Mouse (Mus musculus) T-helper 17 cell (primary cell): ENCODE results near the gene Ndufv1.
"Not testable (repeated sequence)": the region's sequence is repeated elsewhere in the genome, so short reads cannot be mapped to it uniquely, and the experiment has no call there.

Experiments
- in situ Hi-C, 2 experiments: fragments of 300-600 bp; cut with MboI, MseI; formaldehyde crosslinking; loops; 1 replicate in 1 of 2; 2 replicates in 1 of 2; pipeline ENCODE4 v1.15.1; 2025; ENCODE audit warnings: high pct_unique_total_duplicates in 2 of 2

Ndufv1 gene

GRCm38 (mm10) chr19:4045966-4046865 is 33.6 kb upstream of the Ndufv1 start, which contains the start of gene Gstp2:
Gstp2 (minus strand) TSS chr19:4046023.
- in situ Hi-C loops: no loop called here

- in situ Hi-C loops: loop anchor here in 1 of 2 experiments (5.0 kb wide), 1 partner anchor 52 kb away; the partner anchor contains the start of gene Tbx10
Measured at GRCm38 (mm10) chr19:4044109-4044508, 31.5 kb upstream of the Ndufv1 start.

GRCm38 (mm10) chr19:4042124-4042523 is 29.5 kb upstream of the Ndufv1 start:
- in situ Hi-C loops: loop anchor here in 1 of 2 experiments (5.0 kb wide), 1 partner anchor 50 kb away; the partner anchor contains the start of gene Tbx10

DNA sequence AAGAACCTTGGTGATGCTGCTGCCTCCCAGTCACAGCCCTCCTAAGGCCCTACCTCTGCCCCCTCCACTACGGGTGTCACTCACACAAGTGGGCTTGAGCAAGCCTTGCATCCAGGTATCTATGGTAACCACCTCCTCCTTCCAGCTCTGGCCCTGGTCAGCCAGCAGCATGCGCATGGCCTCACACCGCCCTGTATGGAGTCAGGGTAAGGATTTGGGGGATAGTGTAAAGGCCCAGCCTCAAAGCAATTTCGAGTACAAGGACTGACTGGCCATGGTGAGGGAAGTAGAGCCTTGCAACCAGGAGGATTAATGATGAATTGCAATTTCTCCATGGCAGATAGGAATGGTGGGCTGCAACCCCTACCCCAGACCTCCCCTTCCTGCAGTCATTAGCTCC is 28.9 kb upstream of the Ndufv1 start:
- in situ Hi-C loops: loop anchor here in 1 of 2 experiments (5.0 kb wide), 1 partner anchor 49 kb away; the partner anchor contains the start of gene Tbx10

DNA sequence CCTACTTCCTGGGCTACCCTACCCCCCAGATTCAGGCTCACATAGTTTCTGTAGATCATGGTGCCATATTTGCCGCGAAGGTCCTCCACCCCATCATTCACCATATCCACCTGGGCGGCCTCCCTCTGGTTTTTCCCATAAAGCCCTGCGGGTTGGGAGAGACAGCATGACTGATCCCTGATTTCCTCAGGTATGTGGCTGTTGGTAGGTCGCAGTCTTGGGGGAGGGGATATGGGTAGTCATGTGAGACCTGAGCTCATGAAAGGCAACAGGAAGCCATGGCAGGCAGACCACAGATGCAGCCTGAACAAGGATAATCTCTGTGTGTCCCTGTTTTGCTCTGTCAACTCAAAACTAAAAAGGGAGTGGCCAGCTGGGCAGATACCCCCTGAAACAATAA is 28.3 kb upstream of the Ndufv1 start:
- in situ Hi-C loops: loop anchor here in 1 of 2 experiments (5.0 kb wide), 1 partner anchor 49 kb away; the partner anchor contains the start of gene Tbx10

- in situ Hi-C loops: no loop called here
Measured at GRCm38 (mm10) chr19:4037788-4038232, 25.2 kb upstream of the Ndufv1 start, which contains the start of gene Gstp1. Gstp1 (minus strand) TSS chr19:4037985.

GRCm38 (mm10) chr19:4037154-4037787 is 24.7 kb upstream of the Ndufv1 start:
- in situ Hi-C loops: not testable (repeated sequence)

DNA sequence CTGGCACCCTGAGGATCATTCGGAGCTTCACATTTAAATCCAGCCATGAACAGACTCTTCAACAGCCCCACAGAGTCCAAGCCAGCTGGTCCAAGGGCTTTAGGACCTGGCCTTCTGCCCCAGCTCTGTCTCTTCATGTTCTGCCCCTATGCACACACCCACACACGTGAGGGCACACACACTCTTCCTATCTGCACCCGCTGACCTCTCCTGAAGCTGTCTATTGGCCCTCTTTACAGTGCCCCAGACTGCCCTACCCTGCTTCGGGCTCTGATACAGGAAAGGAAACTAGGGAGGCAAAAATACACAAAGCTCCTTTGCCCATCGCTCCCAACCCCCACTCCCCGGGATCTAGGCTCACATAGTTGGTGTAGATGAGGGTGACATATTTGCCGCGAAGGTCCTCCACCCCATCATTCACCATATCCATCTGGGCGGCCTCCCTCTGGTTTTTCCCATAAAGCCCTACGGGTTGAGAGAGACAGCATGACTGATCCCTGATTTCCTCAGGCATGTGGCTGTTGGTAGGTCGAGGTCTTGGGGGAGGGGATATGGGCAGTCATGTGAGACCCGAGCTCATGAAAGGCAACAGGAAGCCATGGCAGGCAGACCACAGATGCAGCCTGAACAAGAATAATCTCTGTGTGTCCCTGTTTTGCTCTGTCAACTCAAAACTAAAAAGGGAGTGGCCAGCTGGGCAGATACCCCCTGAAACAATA is 23.9 kb upstream of the Ndufv1 start:
- in situ Hi-C loops: no loop called here

- in situ Hi-C loops: no loop called here
Measured at GRCm38 (mm10) chr19:4033742-4034141, 21.1 kb upstream of the Ndufv1 start.

DNA sequence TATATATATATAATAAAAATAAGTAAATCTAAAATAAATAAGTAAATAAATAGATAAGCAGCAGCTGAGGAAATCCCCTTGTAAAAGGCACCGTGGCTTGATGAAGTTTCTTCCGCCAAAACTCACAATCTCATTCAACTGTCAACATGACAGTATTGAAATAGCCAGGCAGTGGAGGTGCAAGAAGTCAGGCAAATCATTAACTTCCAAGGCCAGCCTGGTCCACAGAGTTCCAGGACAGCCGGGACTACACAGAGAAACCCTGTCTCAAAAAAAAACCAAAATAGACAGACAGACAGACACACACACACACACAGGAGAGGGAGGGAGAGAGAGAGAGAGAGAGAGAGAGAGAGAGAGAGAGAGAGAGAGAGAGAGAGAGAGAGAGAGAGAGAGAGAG is 20.7 kb upstream of the Ndufv1 start:
- in situ Hi-C loops: no loop called here

DNA sequence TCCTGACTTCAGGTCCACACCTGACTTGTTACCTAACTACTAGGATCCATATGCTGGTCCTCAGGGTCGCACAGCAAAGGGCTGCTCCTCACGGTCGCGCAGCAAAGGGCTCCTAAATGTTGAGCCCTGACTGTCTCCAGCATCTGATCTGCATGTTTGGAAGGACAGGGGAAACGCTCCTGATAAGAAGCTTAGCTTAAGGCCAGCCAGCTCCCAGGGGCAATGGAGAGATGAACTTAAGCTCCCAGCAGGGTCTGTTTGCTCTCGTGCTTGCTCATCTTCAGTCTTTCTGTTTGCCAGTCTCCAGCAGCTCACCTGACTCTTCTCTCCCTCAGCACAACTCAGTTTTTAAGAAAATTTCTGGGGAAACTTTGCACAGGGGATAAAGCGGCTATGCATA is 20.1 kb upstream of the Ndufv1 start:
- in situ Hi-C loops: no loop called here

DNA sequence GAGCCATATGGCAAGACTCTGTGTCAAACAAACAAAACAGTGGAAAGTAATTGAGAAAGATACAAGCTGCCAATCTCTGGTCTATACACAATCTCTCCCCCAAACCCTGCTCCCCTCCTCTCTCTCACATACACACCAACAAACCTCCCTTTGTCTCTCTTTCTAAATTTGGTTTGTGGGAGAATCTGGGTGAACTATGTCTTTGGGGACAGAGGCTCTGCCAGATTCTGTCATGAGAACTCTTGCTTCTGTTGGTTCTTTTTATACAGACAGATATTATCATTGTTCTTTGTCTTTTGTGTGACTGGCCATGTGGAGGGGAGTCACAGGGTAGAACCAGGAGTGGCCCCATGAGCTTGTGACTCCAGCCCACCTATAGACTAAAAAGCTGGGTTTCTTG is 15.0 kb upstream of the Ndufv1 start:
- in situ Hi-C loops: no loop called here

DNA sequence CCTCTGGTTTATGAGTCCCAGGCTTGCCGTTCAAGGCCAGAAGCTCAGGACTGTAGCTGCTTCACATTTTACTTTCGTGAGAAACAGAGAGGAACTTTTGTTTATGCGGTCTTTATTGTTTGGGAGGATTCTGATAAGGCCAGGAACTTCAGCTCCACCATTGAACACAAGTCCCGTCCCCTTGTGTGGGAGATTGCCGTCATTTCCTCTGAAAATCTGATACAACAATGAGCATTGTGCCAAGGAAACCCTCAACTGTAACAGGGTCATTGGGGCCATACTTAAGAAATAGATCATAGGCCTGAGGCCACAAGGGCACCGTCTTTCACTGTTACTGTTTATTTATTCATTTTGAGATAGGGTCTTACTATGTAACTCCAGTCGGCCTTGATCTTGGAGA is 10.6 kb upstream of the Ndufv1 start:
- in situ Hi-C loops: no loop called here

- in situ Hi-C loops: no loop called here
Measured at GRCm38 (mm10) chr19:4018743-4019583, 6.4 kb upstream of the Ndufv1 start.

DNA sequence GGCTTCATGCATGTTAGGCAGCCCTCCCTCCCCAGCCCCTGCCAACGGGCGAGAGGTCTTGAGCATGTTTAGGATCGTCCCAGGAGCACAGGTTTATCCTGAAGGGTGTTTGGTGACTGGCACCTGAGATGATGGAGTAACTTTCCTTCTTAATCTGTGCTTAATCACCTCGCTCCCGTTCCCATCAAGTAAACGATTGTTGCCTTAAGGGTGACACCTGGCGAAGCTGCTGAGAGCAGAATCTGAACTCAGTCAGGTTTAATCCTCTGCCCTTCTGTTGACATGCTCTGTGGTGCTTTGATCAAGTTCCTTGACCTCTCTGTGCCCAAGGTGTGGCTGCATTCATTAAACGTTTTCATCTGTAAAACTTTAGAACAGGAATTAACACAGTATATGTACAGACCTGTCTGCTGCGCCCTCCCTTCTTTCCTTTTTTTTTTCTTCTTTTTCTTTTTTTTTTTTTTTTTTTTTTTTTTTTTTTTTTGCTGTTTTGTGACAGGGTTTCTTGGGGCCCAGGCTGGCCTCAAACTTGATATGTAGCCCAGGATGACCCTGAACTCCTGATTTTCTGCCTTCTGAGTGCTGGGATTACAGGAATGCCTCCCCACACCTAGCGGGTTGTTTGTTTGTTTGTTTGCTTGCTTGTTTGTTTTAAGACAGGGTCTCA is 5.4 kb upstream of the Ndufv1 start:
- in situ Hi-C loops: no loop called here

GRCm38 (mm10) chr19:4015635-4016034 is 3.0 kb upstream of the Ndufv1 start:
- in situ Hi-C loops: no loop called here

DNA sequence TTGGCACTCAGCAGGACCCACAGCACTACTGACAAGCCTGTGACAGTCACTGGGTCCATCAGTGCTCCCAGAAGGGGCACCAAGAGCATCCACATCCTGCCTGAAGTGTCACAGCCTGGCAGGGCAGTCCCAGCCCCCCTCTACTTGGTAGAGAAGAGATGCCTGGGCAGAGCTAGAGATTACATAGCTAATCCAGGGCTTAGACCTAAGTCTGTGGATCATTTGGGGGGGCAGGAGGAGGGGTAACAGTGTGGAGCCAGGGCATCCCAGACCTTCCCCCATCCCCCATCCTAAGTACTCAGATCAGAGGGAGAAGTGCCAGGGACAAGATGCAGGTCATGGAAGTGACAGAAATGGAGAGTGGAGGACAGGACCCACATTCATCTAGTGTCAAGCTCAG is 2.2 kb upstream of the Ndufv1 start:
- in situ Hi-C loops: no loop called here

DNA sequence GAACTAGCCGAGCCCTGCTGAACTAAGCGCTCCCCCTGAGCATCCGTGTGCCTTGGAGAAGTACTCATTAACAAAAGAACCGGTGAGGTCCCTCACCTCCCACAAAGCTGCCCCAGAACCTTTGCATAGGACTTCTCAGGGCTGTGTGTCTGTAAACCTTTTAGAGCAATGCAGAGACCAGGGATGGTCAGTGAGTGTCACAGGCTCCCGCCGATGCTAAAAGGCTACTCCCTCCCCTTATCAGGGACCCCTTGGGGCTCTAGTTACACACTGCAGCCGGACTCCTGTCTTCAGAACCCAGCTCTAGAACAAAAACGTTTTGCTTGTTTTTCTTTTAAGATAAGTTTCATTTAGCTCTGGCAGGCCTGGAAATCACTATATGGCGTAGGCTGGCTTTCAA is 460 bp upstream of the Ndufv1 start:
- in situ Hi-C loops: no loop called here

- in situ Hi-C loops: no loop called here
Measured at GRCm38 (mm10) chr19:4011086-4011485, 1.5 kb downstream of the Ndufv1 start.

GRCm38 (mm10) chr19:4005971-4006370 is 6.6 kb downstream of the Ndufv1 start:
- in situ Hi-C loops: no loop called here
